Mouse (Mus musculus) ES-E14 (cell line): ENCODE measurements at regions not wholly inside any gene's neighbourhood (a gene's known extent, or its start where the extent isn't known, plus 50 kb on each side); places are given as distances from the start of the nearest gene placed in this dataset.

Experiments
- DNase-seq: peaks from one replicate; pipeline ENCODE4 v3.0.0-alpha.2; 2013; ENCODE audit warnings: low read depth, low spot score
- H3K27ac ChIP-seq: 2 replicates; pipeline ENCODE4 v1.5.1; 2012; ENCODE audit warnings: low read depth, mild to moderate bottlenecking, low read length, moderate library complexity, mixed read lengths; ENCODE audit not compliant: poor library complexity, insufficient read depth, severe bottlenecking
- H3K36me3 ChIP-seq: 2 replicates; pipeline ENCODE4 v1.6.1; 2012; ENCODE audit warnings: mild to moderate bottlenecking, low read length, moderate library complexity, mixed read lengths; ENCODE audit not compliant: control insufficient read depth, poor library complexity, insufficient read depth, severe bottlenecking
- H3K4me1 ChIP-seq, 2 experiments: fragments of 150-350 bp in 1 of 2; sonication (generic) in 1 of 2; 2 replicates each; pipeline ENCODE4 v1.6.1; 2012; ENCODE audit warnings: low read length in 2 of 2, mild to moderate bottlenecking in 1 of 2, mixed read lengths in 1 of 2; ENCODE audit not compliant: control insufficient read depth in 2 of 2, insufficient read depth in 2 of 2, poor library complexity in 1 of 2
- H3K4me3 ChIP-seq, 2 experiments: fragments of 150-350 bp in 1 of 2; sonication (generic) in 1 of 2; 2 replicates each; pipeline ENCODE4 v1.5.1; 2012; ENCODE audit warnings: low read length in 2 of 2, low read depth in 1 of 2, mild to moderate bottlenecking in 1 of 2, mixed read lengths in 1 of 2; ENCODE audit not compliant: insufficient read depth in 1 of 2, poor library complexity in 1 of 2, severe bottlenecking in 1 of 2
- H3K9ac ChIP-seq: 2 replicates; pipeline ENCODE4 v1.6.1; 2012; ENCODE audit warnings: low read depth, mild to moderate bottlenecking, low read length, mixed read lengths; ENCODE audit not compliant: poor library complexity, insufficient read depth, severe bottlenecking
- H3K9me3 ChIP-seq: fragments of 150-350 bp; sonication (generic); 2 replicates; pipeline ENCODE4 v1.6.1; 2012; ENCODE audit warnings: low read depth, mild to moderate bottlenecking, low read length; ENCODE audit not compliant: control insufficient read depth, insufficient read depth
- CHD2 ChIP-seq: IDR thresholded peaks from 2 replicates; pipeline ENCODE4 v1.6.1; 2014; ENCODE audit warnings: mild to moderate bottlenecking, low read depth, low read length, inconsistent platforms
- HCFC1 ChIP-seq: IDR thresholded peaks from 2 replicates; pipeline ENCODE4 v1.6.1; 2012; ENCODE audit warnings: low read length, inconsistent platforms, borderline replicate concordance; ENCODE audit not compliant: insufficient read depth
- MAFK ChIP-seq: IDR thresholded peaks from 2 replicates; pipeline ENCODE4 v1.6.1; 2014; ENCODE audit warnings: mild to moderate bottlenecking, low read depth, low read length, inconsistent platforms; ENCODE audit not compliant: insufficient read depth
- ZC3H11A ChIP-seq: IDR thresholded peaks from 2 replicates; pipeline ENCODE4 v1.6.1; 2012; ENCODE audit warnings: low read depth, mild to moderate bottlenecking, inconsistent platforms, low read length, borderline replicate concordance
- ZNF384 ChIP-seq: IDR thresholded peaks from 2 replicates; pipeline ENCODE4 v1.6.1; 2012; ENCODE audit warnings: low read depth, low read length, inconsistent platforms
- in situ Hi-C, 2 experiments: fragments of 600-800 bp; cut with MboI; formaldehyde crosslinking; loops; one replicate each; pipeline ENCODE4 v1.15.1; 2025; ENCODE audit warnings: low sequenced_read_pairs in 2 of 2, inconsistent platforms in 1 of 2; ENCODE audit not compliant: unreplicated experiment in 2 of 2

DNA sequence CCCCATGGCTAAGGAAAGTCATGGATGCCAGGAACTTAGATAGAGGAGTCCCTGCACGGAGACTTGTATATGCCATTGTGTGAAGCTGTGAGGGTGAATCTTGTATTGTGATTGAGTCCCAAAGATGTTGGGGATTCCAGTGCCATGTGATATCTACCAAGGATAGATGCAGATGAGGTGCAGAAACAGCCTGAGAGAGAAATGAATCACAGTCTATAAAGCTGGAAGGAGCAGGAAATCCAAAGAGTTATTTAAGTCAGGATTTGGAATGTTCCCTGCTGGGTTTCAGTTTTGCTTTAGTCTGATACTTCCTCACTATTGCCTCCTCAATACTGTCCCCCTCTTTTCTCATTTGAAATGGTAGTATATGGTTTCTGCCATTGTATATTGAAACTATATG, 186.8 kb downstream of the Plod2 start:
- in situ Hi-C loops, result no loop called here
- Histone ChIP-seq H3K9ac (no peak overlapping the region), H3K9me3 (peaks cover 4% of the 10 kb centered on the region)

DNA sequence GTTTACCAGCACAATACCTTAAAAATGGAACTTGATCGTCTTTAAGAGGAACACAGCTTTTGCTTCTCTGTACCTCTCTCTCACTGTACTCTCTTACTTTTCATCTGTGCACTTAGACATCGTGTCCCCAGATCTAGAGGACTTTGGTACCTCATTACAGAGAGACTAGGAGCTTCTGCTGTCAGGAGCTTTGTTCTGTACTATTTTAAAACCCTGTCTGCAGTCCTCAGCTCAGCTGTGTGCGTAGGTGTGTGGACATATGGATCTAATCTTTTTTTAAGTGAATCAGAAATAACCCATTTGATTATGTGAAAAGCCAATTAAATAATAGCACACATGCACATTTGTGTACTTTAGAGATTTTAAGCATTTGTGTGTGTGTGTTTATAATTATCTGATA, 189.4 kb downstream of the Plod2 start:
- no peaks in the 10 kb centered on the region for H3K4me1 ChIP-seq
- H3K9me3 ChIP-seq, result peaks cover 6% of the 10 kb centered on the region
- DNase-seq, result no peak
- TF ChIP-seq ZNF384 (no peak), CHD2 (no peak), MAFK (no peak), HCFC1 (no peak), ZC3H11A (no peak)
- no peaks in the 10 kb centered on the region for H3K36me3 ChIP-seq
- H3K4me3 ChIP-seq, result no peak overlapping the region
- H3K9ac ChIP-seq, result no peak overlapping the region
- no peak overlapping the region for H3K27ac ChIP-seq
- in situ Hi-C loops, result no loop called here

More for the DNA sequence above, 186.8 kb downstream of the Plod2 start:
- DNase-seq, result no peak
- Histone ChIP-seq H3K4me1 (no peaks in the 10 kb centered on the region), H3K4me3 (no peak overlapping the region), H3K36me3 (no peaks in the 10 kb centered on the region), H3K27ac (no peak overlapping the region)
- no peak for TF ChIP-seq CHD2
- TF ChIP-seq MAFK, result no peak
- no peak for TF ChIP-seq ZNF384
- no peak for TF ChIP-seq HCFC1
- no peak for TF ChIP-seq ZC3H11A

DNA sequence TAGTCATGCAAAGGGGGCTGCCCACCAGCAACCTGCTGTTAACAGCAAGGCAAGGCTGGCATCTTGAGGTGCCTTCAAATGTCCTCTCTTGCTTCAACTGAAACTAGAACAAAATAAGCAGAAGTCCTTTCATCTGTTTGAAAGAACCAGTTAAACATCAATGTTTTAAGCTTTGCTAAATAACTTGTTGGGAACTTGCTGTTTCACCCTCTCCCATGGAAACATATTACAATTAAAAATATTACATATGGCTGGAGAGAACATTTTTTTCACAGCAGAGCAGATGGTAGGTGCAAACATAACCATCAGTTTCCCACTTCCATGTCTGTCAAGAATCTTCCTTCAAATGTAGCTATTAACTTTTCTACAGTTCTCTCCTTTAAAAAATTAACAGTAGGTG, 225.5 kb downstream of the Plod2 start:
- Histone ChIP-seq H3K9ac (no peak overlapping the region), H3K36me3 (no peaks in the 10 kb centered on the region), H3K4me3 (no peak overlapping the region), H3K27ac (no peak overlapping the region), H3K4me1 (no peaks in the 10 kb centered on the region), H3K9me3 (no peaks in the 10 kb centered on the region)
- in situ Hi-C loops, result no loop called here
- DNase-seq, result no peak
- TF ChIP-seq HCFC1 (no peak), ZC3H11A (no peak), MAFK (no peak), ZNF384 (no peak), CHD2 (no peak)

DNA sequence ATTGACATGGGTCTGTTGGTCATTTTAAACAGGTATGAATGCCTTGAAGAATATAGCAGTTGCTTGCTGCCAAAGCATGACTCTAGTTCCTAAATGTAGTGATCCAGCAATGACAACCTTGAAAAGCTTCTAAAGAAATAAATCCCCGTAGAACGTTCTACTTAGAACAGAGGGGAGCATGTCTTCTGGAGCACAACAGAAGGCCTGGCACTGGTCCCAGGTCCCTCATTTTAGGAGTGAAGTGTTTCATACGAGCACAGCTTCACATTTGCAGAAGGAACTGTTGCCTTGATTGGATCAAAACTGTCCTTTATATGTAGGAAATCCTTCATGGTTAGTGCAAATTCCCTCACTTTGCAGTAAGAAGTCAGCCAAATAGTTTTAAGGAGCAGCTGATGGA, 226.4 kb downstream of the Plod2 start:
- Histone ChIP-seq H3K4me3 (no peak overlapping the region), H3K9me3 (no peaks in the 10 kb centered on the region), H3K36me3 (no peaks in the 10 kb centered on the region), H3K27ac (no peak overlapping the region), H3K4me1 (no peaks in the 10 kb centered on the region), H3K9ac (no peak overlapping the region)
- in situ Hi-C loops, result no loop called here
- TF ChIP-seq CHD2, result no peak
- no peak for TF ChIP-seq HCFC1
- TF ChIP-seq ZNF384, result no peak
- no peak for TF ChIP-seq MAFK
- TF ChIP-seq ZC3H11A, result no peak
- no peak for DNase-seq

DNA sequence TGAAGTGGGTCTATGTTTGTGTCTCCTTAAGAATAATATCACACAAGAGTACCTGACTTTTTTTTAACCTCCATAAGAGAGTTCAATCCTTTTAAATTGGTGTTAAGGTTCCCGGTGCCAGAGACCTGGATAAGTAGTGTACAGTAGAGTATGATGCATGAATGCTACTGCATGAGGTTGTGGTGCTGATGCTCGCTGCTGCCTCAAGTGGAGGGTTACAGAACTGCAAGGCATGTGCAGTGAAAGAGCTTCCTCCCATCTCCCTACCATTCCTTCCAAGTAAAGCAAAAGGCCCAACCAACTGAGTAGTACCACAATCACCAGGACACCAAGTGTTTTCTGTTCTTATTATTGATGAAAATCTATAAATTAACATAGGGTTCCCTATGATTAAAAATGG, 227.5 kb downstream of the Plod2 start:
- no peak overlapping the region for H3K9ac ChIP-seq
- no peaks in the 10 kb centered on the region for H3K4me1 ChIP-seq
- H3K4me3 ChIP-seq, result no peak overlapping the region
- H3K36me3 ChIP-seq, result no peaks in the 10 kb centered on the region
- TF ChIP-seq HCFC1 (no peak), ZNF384 (no peak), ZC3H11A (no peak), MAFK (no peak), CHD2 (no peak)
- H3K27ac ChIP-seq, result no peak overlapping the region
- in situ Hi-C loops, result no loop called here
- no peaks in the 10 kb centered on the region for H3K9me3 ChIP-seq
- peak; percentile 41 for DNase-seq
